Mouse (Mus musculus) testis, adult 2 months (tissue): Measurements from ENCODE around the gene Hrh2. TPM values are rescaled to one million over a fixed set of nuclear protein-coding genes. Genes with fewer than 3 reads are reported as not detected.

Source experiments
- H3K27ac ChIP-seq: fragments of 200-500 bp; 2 replicates; pipeline ENCODE4 v1.5.1; 2012; ENCODE audit warnings: low read depth, low read length; ENCODE audit not compliant: control insufficient read depth, insufficient read depth
- H3K27me3 ChIP-seq: fragments of 200-500 bp; 2 replicates; pipeline ENCODE4 v1.6.1; 2012; ENCODE audit warnings: mild to moderate bottlenecking, low read length, moderate library complexity; ENCODE audit not compliant: control insufficient read depth, insufficient read depth
- H3K36me3 ChIP-seq: fragments of 200-500 bp; 2 replicates; pipeline ENCODE4 v1.6.1; 2012; ENCODE audit warnings: mild to moderate bottlenecking, low read length; ENCODE audit not compliant: control insufficient read depth, insufficient read depth
- H3K4me1 ChIP-seq: fragments of 200-500 bp; 2 replicates; pipeline ENCODE4 v1.6.1; 2012; ENCODE audit warnings: low read length; ENCODE audit not compliant: control insufficient read depth, insufficient read depth
- H3K4me3 ChIP-seq: fragments of 200-500 bp; 2 replicates; pipeline ENCODE4 v1.5.1; 2012; ENCODE audit warnings: low read depth, mild to moderate bottlenecking, low read length, moderate library complexity, mixed read lengths; ENCODE audit not compliant: control insufficient read depth
- CTCF ChIP-seq: fragments of 200-500 bp; IDR thresholded peaks from 2 replicates; pipeline ENCODE4 v1.5.1; 2012; ENCODE audit warnings: low read depth, mild to moderate bottlenecking, inconsistent platforms, low read length, moderate library complexity; ENCODE audit not compliant: control insufficient read depth, insufficient read depth, insufficient replicate concordance
- POLR2A ChIP-seq: fragments of 200-500 bp; IDR thresholded peaks from 2 replicates; pipeline ENCODE4 v1.6.1; 2012; ENCODE audit warnings: low read depth, mild to moderate bottlenecking, inconsistent platforms, low read length, moderate library complexity; ENCODE audit not compliant: control insufficient read depth
- polyA plus RNA-seq: library from polyadenylated mRNA; depleted of rRNA; stranded (reverse); fragments of >200 nt; gene quantifications from 2 replicates; pipeline ENCODE4 v1.2.3, GENCODE M21; 2012

The Hrh2 gene
- polyA plus RNA-seq, 1 experiment, result 0.12 TPM

GRCm38 (mm10) chr13:54251541-54252225, 59.8 kb downstream of the Hrh2 start:
- no peaks in the 10 kb centered on the region for H3K27me3 ChIP-seq
- H3K36me3 ChIP-seq, result no peaks in the 10 kb centered on the region
- no peaks in the 10 kb centered on the region for H3K4me1 ChIP-seq
- H3K4me3 ChIP-seq, result no peak overlapping the region
- no peak overlapping the region for H3K27ac ChIP-seq
- TF ChIP-seq CTCF, result no peak
- no peak for TF ChIP-seq POLR2A

- Histone ChIP-seq H3K27me3 (no peaks in the 10 kb centered on the region), H3K27ac (no peak overlapping the region), H3K4me3 (no peak overlapping the region), H3K4me1 (no peaks in the 10 kb centered on the region), H3K36me3 (no peaks in the 10 kb centered on the region)
- TF ChIP-seq CTCF, result no peak
- TF ChIP-seq POLR2A, result no peak
These were observed 65.8 kb downstream of the Hrh2 start for GRCm38 (mm10) chr13:54257580-54258223.

GRCm38 (mm10) chr13:54258231-54258743, 66.4 kb downstream of the Hrh2 start:
- Histone ChIP-seq H3K27me3 (no peaks in the 10 kb centered on the region), H3K4me3 (no peak overlapping the region), H3K4me1 (no peaks in the 10 kb centered on the region), H3K27ac (no peak overlapping the region), H3K36me3 (no peaks in the 10 kb centered on the region)
- no peak for TF ChIP-seq CTCF
- no peak for TF ChIP-seq POLR2A

- no peak overlapping the region for H3K27ac ChIP-seq
- TF ChIP-seq CTCF (no peak), POLR2A (no peak)
- no peaks in the 10 kb centered on the region for H3K27me3 ChIP-seq
- no peaks in the 10 kb centered on the region for H3K36me3 ChIP-seq
- H3K4me1 ChIP-seq, result no peaks in the 10 kb centered on the region
- H3K4me3 ChIP-seq, result no peak overlapping the region
These were observed 68.4 kb downstream of the Hrh2 start for GRCm38 (mm10) chr13:54260318-54260717.

GRCm38 (mm10) chr13:54262741-54263510, 71.0 kb downstream of the Hrh2 start:
- TF ChIP-seq CTCF, result no peak
- Histone ChIP-seq H3K27me3 (no peaks in the 10 kb centered on the region), H3K4me1 (no peaks in the 10 kb centered on the region), H3K4me3 (no peak overlapping the region), H3K36me3 (no peaks in the 10 kb centered on the region), H3K27ac (no peak overlapping the region)

- no peak overlapping the region for H3K4me3 ChIP-seq
- H3K27me3 ChIP-seq, result no peaks in the 10 kb centered on the region
- no peaks in the 10 kb centered on the region for H3K36me3 ChIP-seq
- no peak overlapping the region for H3K27ac ChIP-seq
- TF ChIP-seq POLR2A, result no peak
- no peak for TF ChIP-seq CTCF
- H3K4me1 ChIP-seq, result no peaks in the 10 kb centered on the region
These were observed 71.7 kb downstream of the Hrh2 start for GRCm38 (mm10) chr13:54263641-54264040.

GRCm38 (mm10) chr13:54266472-54266871, 74.5 kb downstream of the Hrh2 start:
- no peak overlapping the region for H3K4me3 ChIP-seq
- H3K4me1 ChIP-seq, result no peaks in the 10 kb centered on the region
- TF ChIP-seq POLR2A, result no peak
- no peak for TF ChIP-seq CTCF
- H3K36me3 ChIP-seq, result no peaks in the 10 kb centered on the region
- H3K27ac ChIP-seq, result no peak overlapping the region
- no peaks in the 10 kb centered on the region for H3K27me3 ChIP-seq
